Mouse (Mus musculus) embryonic facial prominence, embryonic 14.5 days (tissue): Measurements from ENCODE around the gene Pdpk1. TPM values are rescaled to one million over a fixed set of nuclear protein-coding genes. Genes with fewer than 3 reads are reported as not detected.
A peak's percentile ranks its signal among the peaks of the same experiment; 100 is the strongest.
"Not testable (repeated sequence)": the region's sequence is repeated elsewhere in the genome, so short reads cannot be mapped to it uniquely, and the experiment has no call there.

ENCODE experiments used
- ATAC-seq: fragments of 200-750 bp; cut with Nextera tagmentation; 2 replicates; pipeline ENCODE4 v1.8.0; 2017; ENCODE audit warnings: low read depth, moderate number of reproducible peaks, moderate TSS enrichment
- DNase-seq: peaks from one replicate; pipeline ENCODE4 v3.0.0-alpha.2; 2015; ENCODE audit warnings: low spot score
- H3K27ac ChIP-seq: fragments of 300-500 bp; sonication (generic); replicated peaks from 2 replicates; pipeline ENCODE4 v1.5.1; 2014; ENCODE audit warnings: low read depth, mild to moderate bottlenecking, low read length, moderate library complexity
- H3K27me3 ChIP-seq: fragments of 300-500 bp; sonication (generic); replicated peaks from 2 replicates; pipeline ENCODE4 v1.6.1; 2014; ENCODE audit warnings: low read length; ENCODE audit not compliant: control insufficient read depth, insufficient read depth
- H3K36me3 ChIP-seq: fragments of 300-500 bp; sonication (generic); 2 replicates; pipeline ENCODE4 v1.6.1; 2014; ENCODE audit warnings: low read length, mixed read lengths; ENCODE audit not compliant: control insufficient read depth, insufficient read depth
- H3K4me1 ChIP-seq: fragments of 300-500 bp; sonication (generic); 2 replicates; pipeline ENCODE4 v1.6.1; 2014; ENCODE audit warnings: antibody characterized with exemption, low read length; ENCODE audit not compliant: control insufficient read depth, insufficient read depth
- H3K4me2 ChIP-seq: fragments of 300-500 bp; sonication (generic); 2 replicates; pipeline ENCODE4 v1.6.1; 2014; ENCODE audit warnings: low read depth, mild to moderate bottlenecking, low read length, moderate library complexity, mixed read lengths
- H3K4me3 ChIP-seq: fragments of 300-500 bp; sonication (generic); 2 replicates; pipeline ENCODE4 v1.5.1; 2014; ENCODE audit warnings: low read depth, mild to moderate bottlenecking, low read length
- H3K9ac ChIP-seq: fragments of 300-500 bp; sonication (generic); 2 replicates; pipeline ENCODE4 v1.6.1; 2014; ENCODE audit warnings: low read depth, mild to moderate bottlenecking, low read length, moderate library complexity, mixed read lengths
- H3K9me3 ChIP-seq: fragments of 300-500 bp; sonication (generic); 2 replicates; pipeline ENCODE4 v1.6.1; 2016; ENCODE audit warnings: low read length; ENCODE audit not compliant: control insufficient read depth
- WGBS: fragments of 180-500 bp; shearing (Covaris S2); extraction: QIAGEN DNeasy Blood & Tissue Kit; methylation state at CpG from one replicate; pipeline ENCODE4 v1.1.7; 2014; 5-methylcytosine and 5-hydroxymethylcytosine counted together
- polyA plus RNA-seq: library from polyadenylated mRNA; unstranded; fragments of >200 nt; fragmentation: Nextera tagmentation; extraction: Ambion mirVana; gene quantifications from 2 replicates; pipeline ENCODE4 v1.2.1, GENCODE M21; 2014

Pdpk1 gene
- polyA plus RNA-seq, 1 experiment from 2014 or later: 46.3 TPM

DNA sequence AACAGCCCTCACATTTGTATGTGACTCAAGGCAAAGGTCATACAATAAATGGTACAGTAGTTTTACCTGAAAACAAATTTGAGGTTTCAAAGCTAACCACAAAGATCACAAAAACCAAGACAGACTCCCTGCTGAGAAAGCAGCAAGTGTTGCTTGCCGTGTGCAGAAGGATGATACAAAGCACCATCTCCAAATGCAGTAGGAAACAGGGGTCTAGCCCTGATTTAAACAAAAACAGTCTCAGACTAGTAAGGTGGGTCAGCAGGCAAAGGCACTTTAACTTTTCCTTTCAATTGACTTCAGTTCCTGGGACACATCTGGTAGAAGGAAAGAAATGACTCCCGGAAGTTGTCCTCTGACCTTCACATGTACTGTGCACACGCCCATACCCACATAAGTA lies 23.9 kb downstream of the Pdpk1 start:
- no peaks in the 10 kb centered on the region for H3K27me3 ChIP-seq
- DNase-seq: no peak
- H3K4me2 ChIP-seq: no peak overlapping the region
- H3K9ac ChIP-seq: no peak overlapping the region
- H3K4me1 ChIP-seq: peaks cover 5% of the 10 kb centered on the region
- no peak overlapping the region for H3K4me3 ChIP-seq
- H3K27ac ChIP-seq: no peak overlapping the region
- no peaks in the 10 kb centered on the region for H3K9me3 ChIP-seq
- no peak for ATAC-seq
- WGBS: 61% methylated on average over 3 of the region's 3 CpGs
- no peaks in the 10 kb centered on the region for H3K36me3 ChIP-seq

GRCm38 (mm10) chr17:24119446-24119845 lies 31.3 kb downstream of the Pdpk1 start:
- Histone ChIP-seq H3K9ac (no peak overlapping the region), H3K4me3 (no peak overlapping the region), H3K27ac (no peak overlapping the region), H3K27me3 (no peaks in the 10 kb centered on the region), H3K9me3 (no peaks in the 10 kb centered on the region), H3K4me1 (peaks cover 11% of the 10 kb centered on the region), H3K4me2 (no peak overlapping the region), H3K36me3 (no peaks in the 10 kb centered on the region)
- DNase-seq: no peak
- ATAC-seq: no peak
- WGBS: 74% methylated on average over 3 of the region's 3 CpGs

- peaks cover 17% of the 10 kb centered on the region; the same call in 1 of the 2 replicates for H3K36me3 ChIP-seq
These were observed 37.7 kb downstream of the Pdpk1 start for GRCm38 (mm10) chr17:24113031-24113430.

DNA sequence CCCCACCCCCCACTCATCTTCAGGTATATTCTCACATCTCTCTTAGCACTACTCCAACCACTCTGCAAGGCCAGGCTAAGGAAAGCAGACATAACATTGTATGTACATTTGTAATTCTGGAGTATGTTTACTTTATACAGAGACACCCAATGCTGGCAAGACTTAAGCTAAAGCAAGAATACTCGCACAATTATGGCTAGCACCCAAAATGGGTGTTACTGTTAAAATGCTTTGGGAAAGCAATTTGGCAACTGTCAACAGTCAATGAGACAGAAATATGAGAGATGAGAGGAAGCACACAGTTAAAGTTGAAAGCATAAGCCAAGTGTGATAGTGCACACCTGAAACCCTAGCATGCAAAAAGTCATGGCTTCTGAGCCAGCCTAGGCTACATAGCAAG lies 39.5 kb downstream of the Pdpk1 start:
- Histone ChIP-seq H3K27ac (no peak overlapping the region), H3K36me3 (peaks cover 28% of the 10 kb centered on the region), H3K4me3 (no peak overlapping the region), H3K4me1 (peaks cover 6% of the 10 kb centered on the region), H3K4me2 (no peak overlapping the region), H3K27me3 (no peaks in the 10 kb centered on the region), H3K9me3 (no peaks in the 10 kb centered on the region), H3K9ac (no peak overlapping the region)
- DNase-seq (peak; percentile 13), ATAC-seq (no peak)
- 78% methylated on average over 1 of the region's 1 CpGs for WGBS

More at GRCm38 (mm10) chr17:24113031-24113430, 37.7 kb downstream of the Pdpk1 start:
- no peak overlapping the region for H3K4me2 ChIP-seq
- ATAC-seq (no peak), DNase-seq (no peak)
- H3K27ac ChIP-seq: no peak overlapping the region
- H3K27me3 ChIP-seq: no peaks in the 10 kb centered on the region
- H3K9ac ChIP-seq: no peak overlapping the region
- H3K4me1 ChIP-seq: peaks cover 11% of the 10 kb centered on the region
- no peaks in the 10 kb centered on the region for H3K9me3 ChIP-seq
- H3K4me3 ChIP-seq: no peak overlapping the region
- whole genome bisulfite sequencing: 88% methylated on average over 4 of the region's 4 CpGs

DNA sequence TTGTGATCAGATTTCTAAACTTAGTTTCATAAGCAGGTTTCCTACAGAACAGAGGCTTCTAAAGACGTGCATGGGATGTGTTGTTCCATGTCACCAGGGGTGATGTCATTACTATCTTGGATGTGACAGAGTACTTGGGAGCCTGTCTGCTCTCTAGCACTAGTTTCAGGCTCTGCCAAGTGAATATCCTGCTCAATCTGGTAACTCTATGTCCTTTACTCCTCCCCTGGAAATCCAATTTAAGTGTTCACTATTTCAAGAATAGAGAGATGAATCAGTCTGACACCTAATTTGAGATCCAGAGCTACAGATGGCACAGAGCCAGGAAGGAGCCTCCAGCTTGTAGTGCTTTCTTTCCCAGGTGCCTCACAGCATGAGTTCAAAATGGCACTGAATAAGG lies 41.8 kb downstream of the Pdpk1 start:
- Histone ChIP-seq H3K27me3 (no peaks in the 10 kb centered on the region), H3K4me2 (no peak overlapping the region), H3K4me1 (no peaks in the 10 kb centered on the region), H3K9ac (no peak overlapping the region), H3K27ac (no peak overlapping the region), H3K36me3 (peaks cover 34% of the 10 kb centered on the region), H3K4me3 (no peak overlapping the region), H3K9me3 (no peaks in the 10 kb centered on the region)
- no peak for DNase-seq
- 75% methylated on average over 1 of the region's 1 CpGs for WGBS
- no peak for ATAC-seq

GRCm38 (mm10) chr17:24105111-24105510 lies 45.6 kb downstream of the Pdpk1 start:
- WGBS: 92% methylated on average over 2 of the region's 2 CpGs
- Histone ChIP-seq H3K27me3 (no peaks in the 10 kb centered on the region), H3K9ac (no peak overlapping the region), H3K4me2 (no peak overlapping the region), H3K9me3 (no peaks in the 10 kb centered on the region), H3K4me1 (no peaks in the 10 kb centered on the region), H3K27ac (no peak overlapping the region), H3K36me3 (peaks cover 59% of the 10 kb centered on the region), H3K4me3 (no peak overlapping the region)
- no peak for ATAC-seq
- no peak for DNase-seq

DNA sequence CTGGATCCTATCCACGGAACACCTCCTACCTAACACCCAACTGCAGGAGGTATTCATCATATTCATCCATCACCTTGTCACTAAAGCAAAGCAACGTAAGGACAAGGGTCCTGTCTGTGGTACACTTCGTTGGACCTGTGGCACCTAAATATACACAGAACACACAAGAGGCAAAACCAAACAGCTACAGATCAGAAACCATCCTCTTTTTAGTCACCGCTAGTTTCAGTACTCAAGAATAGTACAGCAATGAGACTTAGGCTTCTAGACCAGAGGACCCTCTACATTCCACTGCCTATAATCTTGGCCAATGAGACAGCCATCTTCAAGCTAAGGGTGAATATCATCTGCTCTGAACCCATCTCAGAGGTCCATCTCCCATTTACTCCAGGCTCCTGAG lies 52.4 kb downstream of the Pdpk1 start:
- no peaks in the 10 kb centered on the region for H3K4me1 ChIP-seq
- H3K9ac ChIP-seq: no peak overlapping the region
- no peak overlapping the region for H3K4me2 ChIP-seq
- peaks cover 65% of the 10 kb centered on the region for H3K36me3 ChIP-seq
- ATAC-seq: no peak
- no peaks in the 10 kb centered on the region for H3K27me3 ChIP-seq
- 90% methylated on average over 4 of the region's 4 CpGs for WGBS
- no peak for DNase-seq
- H3K4me3 ChIP-seq: no peak overlapping the region
- H3K9me3 ChIP-seq: no peaks in the 10 kb centered on the region
- H3K27ac ChIP-seq: no peak overlapping the region

- Histone ChIP-seq H3K9ac (no peak overlapping the region), H3K4me2 (no peak overlapping the region), H3K27me3 (no peaks in the 10 kb centered on the region), H3K9me3 (no peaks in the 10 kb centered on the region), H3K4me1 (no peaks in the 10 kb centered on the region), H3K27ac (no peak overlapping the region), H3K4me3 (no peak overlapping the region), H3K36me3 (peaks cover 71% of the 10 kb centered on the region)
- WGBS: 96% methylated on average over 1 of the region's 1 CpGs
- no peak for DNase-seq
- no peak for ATAC-seq
These were observed 60.1 kb downstream of the Pdpk1 start for GRCm38 (mm10) chr17:24090575-24090974.

DNA sequence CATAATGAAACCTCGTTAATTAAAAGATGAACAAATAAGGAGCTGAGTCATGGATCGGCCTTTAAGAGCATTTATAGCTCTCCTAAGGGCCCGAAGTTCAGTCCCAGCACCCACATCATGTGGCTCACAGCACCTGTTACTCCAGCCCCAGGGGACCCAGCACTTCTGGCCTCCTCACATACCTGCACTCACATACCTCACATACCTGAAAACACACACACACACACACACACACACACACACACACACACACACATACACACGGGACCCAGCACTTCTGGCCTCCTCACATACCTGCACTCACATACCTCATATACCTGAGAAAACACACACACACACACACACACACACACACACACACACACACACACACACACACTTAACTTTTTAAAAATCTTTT lies 64.3 kb downstream of the Pdpk1 start:
- not testable (repeated sequence) for H3K27me3 ChIP-seq, H3K4me3 ChIP-seq, H3K27ac ChIP-seq, H3K9ac ChIP-seq, ATAC-seq, H3K9me3 ChIP-seq, H3K4me1 ChIP-seq, H3K4me2 ChIP-seq, DNase-seq
- WGBS: 87% methylated on average over 4 of the region's 4 CpGs
- peaks cover 55% of the 10 kb centered on the region for H3K36me3 ChIP-seq
